Mouse (Mus musculus) testis, postnatal 14 days (tissue): Measurements from ENCODE around the gene Zfp92.
"Not testable (repeated sequence)": the region's sequence is repeated elsewhere in the genome, so short reads cannot be mapped to it uniquely, and the experiment has no call there.

Experiments used
- DNase-seq: peaks from one replicate; pipeline ENCODE4 v3.0.0; 2021; ENCODE audit warnings: low spot score

Zfp92 gene

DNA sequence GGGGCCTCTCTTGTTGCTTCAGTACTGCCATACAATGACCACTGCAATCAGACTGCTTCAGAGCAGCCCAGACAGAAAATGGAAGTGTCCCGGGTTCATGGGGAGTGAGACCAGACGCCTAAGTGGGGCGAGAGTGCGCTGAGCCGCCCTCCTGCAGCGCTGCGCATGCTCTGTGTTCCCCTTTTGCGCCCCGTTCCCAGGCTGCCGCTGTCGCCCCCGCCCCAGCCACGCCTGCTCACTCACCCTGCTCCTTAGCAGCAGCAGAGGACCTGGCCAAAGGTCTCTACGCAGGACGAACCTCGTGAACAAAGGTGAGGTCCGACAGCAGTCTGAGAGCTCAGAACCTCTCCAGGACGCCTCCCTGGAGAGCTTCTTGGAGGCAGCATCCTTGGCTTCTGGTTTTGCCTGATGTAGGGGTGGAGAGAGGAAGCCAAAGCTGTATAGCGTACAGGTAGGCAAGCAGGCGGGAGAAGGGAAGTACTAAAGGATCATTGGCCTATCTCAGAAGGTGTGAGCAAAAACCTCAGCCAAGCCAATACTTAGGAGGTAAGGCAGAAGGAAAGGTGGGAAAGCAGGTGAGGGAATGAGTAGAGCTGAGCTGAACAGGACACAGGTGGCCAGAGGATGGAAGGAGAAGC is at the start of gene Zfp92:
TSS of gene Zfp92 (plus strand) at position 217 of the 638 bp plus-strand sequence.
- DNase-seq, result no peak

DNA sequence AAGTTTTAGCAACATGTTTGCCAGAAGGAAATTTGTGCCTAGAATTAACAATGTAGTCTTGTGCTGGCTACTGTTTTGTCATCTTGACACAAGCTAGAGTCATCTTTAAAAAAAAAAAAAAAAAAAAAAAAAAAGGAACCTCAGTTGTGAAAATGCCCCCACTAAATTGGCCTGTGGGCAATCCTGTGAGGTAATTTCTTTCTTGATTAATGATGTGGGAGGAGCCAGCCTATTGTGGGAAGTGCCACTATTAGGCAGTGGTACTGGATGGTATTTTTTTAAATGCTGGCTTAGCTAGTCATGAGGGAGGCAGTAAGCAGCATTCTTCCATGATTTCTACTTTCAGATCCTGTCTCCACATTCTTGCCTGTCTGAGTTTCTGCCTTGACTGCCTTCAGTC is 47.6 kb upstream of the Zfp92 start:
- DNase-seq, result no peak

DNA sequence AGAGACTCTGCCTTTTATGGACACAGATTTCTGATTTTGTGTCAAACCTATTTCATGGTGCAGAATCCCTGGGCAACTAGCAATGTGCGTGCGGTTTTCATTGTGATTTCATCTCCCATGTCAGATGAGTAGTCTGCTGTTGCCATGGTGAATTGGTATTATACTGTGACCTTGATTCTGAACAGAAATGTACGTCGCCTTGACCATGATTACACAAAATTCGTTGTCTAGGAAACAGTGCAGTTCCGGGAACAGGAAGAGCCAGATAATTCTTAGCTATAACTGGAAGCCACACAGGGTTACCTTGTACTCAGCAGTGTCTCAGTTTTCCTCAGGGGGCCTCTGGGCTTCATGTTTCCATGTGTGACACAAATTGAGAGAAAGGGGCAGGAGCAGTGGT is 26.5 kb upstream of the Zfp92 start:
- DNase-seq, result no peak

DNA sequence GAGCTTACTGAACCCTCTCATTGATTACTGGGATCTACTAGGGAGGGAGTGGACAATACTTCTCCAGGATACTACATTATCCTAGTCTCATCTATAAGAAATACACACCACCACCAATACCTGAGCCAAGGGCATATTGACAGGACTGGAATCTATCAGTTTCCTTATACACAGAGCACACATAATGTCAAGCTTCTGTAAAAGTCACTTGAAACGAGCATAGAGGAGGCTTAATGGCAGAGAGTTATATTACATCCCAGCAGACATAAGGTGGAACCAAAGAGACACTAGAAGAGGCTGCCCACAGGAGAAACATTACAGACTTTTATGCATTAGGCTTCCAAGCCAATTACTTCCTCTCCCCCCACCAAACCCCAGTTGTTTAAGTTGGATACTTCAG is 26.0 kb upstream of the Zfp92 start:
- DNase-seq, result no peak

DNA sequence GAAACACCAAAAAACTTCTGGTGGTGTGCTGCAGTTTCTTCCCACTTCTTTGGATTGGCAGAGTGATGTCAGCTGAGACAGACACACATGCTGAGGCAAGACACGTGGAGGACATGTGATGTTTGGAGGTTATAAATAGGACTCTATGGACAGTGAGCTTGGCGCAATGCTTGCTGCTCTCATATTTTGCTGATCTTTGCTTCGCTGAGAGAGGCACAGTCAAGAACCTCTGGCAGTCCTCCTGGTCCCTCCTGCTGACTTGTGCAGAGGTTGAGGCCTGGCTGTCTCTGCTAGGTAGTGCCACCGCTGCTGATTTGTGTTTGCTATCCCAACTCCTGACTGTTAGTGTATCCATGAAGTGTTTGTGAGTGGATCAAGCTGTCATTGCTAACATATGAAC is 19.4 kb upstream of the Zfp92 start:
- DNase-seq, result no peak

DNA sequence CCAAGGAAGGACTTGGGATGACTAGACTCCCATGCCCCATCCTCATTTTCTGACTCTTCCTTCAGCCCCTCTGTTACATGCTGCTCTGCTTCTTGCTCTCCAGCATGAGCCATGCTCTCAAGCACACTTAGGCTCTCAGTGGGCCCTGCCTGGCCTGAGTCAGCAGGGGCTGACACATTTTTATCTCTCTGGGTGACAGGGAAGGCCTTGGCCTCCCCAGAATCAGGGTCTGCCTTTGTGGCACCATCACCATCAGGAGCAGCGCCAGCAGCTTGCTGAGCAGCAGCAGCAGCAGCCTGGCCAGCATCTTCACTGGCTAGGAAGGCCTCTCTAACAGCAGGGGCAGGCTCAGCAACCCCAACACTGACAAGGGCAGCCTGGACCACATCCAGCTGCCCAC is 14.4 kb upstream of the Zfp92 start:
- DNase-seq, result no peak

DNA sequence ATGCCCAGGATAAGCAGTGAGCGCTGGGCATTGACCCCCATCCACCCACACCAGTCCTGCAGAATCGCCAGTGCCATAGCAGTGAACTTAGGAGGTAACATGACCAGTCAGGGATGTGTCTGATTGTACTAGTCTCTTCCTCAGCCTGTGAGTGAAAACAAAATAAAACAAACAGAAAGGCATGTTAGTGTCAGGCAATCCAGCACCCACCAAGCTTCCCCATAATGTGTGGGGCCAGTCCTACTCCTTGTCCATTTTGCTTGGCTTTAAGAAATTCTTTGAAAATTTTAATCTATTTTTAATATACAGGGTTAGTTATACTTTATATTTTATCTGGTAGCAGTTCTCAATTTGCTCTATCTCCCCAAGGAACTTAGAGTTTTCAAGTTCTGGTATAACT is 12.3 kb upstream of the Zfp92 start, which contains the start of gene Gm18336:
TSS of gene Gm18336 (minus strand) at position 101 of the 400 bp plus-strand sequence.
- DNase-seq, result not testable (repeated sequence)

DNA sequence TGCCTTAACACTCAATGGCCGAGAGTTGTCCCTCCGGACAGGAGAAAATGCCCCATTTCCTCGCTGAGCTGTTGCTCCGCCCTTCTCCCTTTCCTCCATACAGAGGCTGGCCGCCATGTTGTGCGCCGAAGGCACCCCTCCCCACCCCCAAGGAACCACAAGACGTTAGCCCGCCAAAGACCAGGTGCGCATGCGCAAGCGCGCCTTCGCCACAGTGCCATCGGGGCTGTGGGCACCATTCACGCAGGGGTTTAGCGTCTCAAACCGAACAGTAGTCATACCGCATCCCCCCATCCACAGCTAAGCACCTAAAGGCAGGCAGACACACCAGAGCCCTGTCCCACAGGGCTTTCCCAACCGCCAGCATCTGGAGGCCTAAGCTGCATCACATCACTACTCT is 9.9 kb upstream of the Zfp92 start:
- peak; percentile 81 for DNase-seq

DNA sequence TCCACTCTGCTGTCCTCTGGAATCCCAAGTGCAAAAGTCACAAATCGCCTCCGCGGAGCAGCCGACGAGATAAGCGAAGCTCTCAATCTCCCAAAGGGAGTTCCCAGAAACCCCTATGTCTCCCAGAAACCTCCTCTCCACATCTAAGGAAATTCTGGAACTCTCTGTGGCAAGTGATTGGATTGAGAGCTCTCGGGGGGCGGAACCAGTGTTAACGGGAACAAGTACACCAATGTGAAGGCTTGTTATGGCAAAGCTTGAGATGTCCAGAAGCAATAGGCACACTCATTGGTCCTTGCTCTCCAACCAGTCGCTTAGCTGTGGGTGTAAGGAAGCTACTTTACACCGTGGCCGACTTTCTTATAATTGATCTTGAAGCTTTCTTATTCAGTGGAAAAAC is 9.3 kb upstream of the Zfp92 start:
- DNase-seq, result peak; percentile 72

DNA sequence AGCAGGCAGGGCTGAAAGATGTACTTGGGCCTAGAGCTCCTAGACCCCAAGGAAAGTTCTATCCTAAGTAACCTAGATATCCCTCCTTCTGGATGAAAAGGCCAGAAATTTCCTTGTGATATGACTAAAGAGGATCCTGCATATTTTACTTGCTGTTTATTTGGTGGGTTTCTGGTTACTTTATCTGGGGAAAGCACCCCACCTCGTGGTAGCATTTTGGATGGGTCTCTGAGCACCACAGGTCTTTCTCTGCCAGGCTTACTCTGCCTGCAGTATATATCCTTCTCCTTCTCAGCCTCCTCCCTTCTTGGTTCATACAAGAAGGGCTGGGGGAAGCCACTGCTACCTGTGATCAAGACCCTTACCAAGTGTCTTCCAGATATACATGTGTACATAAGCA is 1.9 kb downstream of the Zfp92 start:
- no peak for DNase-seq

DNA sequence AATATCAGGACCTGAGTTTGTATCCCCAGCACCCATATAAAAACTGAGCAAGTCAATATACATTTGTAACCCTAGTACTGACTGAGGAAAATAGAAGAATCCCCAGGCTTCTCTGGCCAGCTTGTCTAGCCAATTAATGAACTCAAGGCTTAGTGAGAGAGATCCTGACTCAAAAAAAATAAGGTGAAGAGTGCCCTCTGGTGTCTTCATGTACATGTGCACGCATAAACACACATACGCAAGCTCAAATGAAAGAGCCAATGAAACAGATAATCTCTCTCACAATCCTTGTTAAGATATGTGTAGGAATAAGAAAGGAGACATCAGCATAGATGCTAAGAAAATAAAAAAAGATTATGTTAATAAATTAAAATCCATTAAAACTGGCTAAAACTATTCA is 19.1 kb downstream of the Zfp92 start:
- no peak for DNase-seq

DNA sequence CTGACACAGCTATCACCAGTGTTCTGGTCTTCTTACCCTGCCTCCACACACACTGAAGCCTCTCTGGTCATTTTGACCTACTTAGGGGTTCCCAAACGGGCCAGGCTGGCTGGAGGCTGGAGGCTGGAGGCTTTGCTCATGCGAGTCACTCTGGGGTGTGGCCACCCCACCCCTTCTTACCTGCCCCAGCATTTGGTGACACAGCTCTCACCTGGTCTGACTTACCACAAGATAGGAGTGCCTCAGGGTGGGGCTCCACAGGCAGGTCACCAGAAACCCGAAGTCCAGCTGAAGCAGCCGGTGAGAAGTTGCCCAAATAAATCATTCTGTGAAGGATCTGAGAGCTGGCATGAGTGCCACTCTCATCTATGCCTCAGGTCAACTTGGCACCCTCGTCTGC is 22.0 kb downstream of the Zfp92 start:
- DNase-seq, result no peak

DNA sequence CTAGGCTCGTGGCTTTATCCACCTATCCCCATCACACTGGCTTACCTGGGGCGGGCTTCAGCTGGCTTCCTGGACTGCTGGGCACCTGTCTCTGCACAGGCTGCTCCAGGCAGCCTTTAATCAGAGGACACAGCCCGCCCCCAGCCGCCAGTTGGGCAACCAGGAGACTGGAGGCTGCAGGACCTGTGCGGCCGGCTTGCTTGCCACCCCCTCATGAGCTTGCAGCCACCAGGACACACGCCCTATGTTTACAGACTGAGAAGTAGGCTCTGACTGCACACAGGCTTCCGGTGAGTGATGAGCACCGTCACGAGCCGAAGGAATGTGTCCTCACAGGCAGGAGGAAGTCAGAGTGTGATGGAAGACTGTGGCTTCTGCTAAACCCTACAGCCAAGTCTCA is 24.4 kb downstream of the Zfp92 start, which contains the start of gene Trex2:
TSS of gene Trex2 (minus strand) at position 93 of the 400 bp plus-strand sequence.
- no peak for DNase-seq

DNA sequence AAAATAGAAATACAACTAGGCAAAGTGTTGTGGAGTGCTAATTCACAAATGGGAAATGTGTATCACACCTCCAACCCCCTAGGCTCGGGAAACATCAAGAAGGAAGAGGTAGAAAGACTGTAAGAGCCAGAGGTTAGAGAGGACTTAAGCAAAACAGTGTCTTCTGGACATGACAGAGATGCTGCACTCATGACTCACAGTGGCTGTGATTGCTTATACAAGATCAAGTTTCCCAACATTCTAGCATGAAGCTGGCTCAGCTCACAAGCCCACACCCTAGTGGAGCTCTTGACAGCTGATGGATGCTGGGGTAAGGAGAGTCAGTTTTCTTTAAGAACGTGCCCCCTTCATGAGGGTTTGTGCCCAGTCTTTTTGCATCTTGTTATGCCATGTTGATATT is 30.5 kb downstream of the Zfp92 start:
- no peak for DNase-seq

DNA sequence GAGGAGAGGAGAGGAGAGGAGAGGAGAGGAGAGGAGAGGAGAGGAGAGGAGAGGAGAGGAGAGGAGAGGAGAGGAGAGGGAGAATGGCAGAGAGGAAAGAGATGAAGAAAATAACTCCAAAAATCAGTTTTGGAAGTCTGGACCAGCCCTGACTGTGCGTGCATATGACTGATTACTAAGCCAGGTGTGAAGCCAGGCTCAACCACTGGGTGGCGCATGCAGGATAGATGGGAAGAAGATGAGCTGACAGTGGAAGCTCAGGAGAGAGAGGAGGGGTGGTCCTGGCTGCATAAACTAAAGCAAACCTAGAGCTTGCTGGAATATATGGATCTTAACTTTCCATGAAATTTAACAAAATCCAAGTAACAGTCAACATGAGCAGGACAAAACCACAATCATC is 41.1 kb downstream of the Zfp92 start:
- DNase-seq, result no peak

DNA sequence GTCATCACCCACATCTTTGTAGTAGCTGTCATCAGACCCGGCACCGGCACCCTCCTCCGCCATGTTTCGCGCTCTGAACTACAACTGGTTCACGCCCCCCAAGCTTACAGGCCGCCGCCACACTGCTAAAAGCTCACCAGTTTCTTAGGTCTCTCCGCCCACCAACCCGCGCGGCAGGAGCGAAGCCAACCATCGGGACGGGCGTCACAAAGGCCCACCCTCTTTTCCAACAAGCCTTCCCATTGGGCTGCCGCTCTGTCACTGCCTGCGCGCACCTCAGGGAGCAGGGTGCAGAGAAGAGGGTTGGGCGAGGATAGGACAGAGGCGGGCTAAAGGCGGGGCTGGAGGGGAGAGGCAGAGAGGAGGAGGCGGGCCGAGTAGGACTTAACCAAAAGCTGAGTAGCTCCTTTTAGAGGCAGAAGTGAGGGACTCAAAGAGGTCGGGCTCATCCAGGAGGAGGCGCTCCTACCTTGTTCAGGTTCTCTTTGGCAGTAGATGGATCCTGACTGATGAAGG is 48.0 kb downstream of the Zfp92 start, which contains the start of gene Haus7:
TSS of gene Haus7 (minus strand) at position 168 of the 516 bp plus-strand sequence.
- peak; percentile 94 for DNase-seq

DNA sequence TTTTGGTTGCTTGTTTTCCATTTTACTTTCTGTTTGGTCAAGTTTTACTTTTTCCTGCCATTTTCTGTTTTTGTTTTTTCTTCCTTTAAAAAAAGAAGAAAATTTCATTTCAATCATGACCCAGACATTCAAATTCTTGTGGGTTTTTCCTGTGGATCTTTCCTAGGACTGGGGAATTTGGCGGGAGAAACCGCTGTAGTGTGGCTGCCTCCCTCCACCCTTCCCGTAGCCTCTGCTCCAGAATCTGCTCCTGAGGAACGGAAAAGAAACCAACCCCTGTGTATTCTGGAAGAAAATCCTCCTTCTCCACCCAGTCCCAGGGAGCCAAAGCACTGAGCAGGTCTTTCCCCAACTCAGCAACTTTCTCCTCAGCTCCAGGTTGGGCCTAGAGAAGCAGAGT is 49.9 kb downstream of the Zfp92 start:
- no peak for DNase-seq

DNA sequence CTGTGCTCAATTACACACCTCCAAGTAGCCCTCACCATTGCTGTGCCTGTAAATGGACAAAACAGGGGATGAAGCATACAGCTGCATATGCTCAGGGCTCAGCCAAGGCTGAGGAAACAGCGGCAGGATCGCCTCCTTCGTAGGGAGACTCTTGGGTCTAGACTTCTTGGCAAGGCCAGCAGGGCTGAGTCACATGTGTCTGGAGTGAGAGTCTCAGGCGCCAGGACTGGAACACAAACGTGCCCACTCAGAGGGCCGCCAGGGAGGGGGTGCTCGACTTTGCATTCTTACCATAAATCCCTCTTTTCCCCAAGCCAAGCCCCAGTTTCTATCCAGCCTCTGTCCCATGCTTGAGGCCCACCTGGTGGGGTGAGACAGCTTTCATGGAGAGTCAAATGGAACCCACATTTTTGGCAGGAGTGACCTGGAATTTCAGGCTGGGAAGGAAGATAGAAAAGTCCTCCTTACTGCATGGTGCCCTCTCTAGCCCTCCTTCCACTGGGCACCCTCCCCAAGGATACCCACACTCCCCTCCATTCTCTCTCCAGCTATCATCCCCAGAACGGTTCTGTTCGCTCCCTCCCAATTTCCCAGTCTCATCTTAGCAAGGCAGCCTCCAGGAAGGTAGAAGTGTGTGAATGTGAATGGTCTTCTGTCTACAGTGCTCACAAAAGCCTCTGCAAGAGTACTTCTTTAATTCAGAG is 54.7 kb downstream of the Zfp92 start:
- DNase-seq, result peak; percentile 23

DNA sequence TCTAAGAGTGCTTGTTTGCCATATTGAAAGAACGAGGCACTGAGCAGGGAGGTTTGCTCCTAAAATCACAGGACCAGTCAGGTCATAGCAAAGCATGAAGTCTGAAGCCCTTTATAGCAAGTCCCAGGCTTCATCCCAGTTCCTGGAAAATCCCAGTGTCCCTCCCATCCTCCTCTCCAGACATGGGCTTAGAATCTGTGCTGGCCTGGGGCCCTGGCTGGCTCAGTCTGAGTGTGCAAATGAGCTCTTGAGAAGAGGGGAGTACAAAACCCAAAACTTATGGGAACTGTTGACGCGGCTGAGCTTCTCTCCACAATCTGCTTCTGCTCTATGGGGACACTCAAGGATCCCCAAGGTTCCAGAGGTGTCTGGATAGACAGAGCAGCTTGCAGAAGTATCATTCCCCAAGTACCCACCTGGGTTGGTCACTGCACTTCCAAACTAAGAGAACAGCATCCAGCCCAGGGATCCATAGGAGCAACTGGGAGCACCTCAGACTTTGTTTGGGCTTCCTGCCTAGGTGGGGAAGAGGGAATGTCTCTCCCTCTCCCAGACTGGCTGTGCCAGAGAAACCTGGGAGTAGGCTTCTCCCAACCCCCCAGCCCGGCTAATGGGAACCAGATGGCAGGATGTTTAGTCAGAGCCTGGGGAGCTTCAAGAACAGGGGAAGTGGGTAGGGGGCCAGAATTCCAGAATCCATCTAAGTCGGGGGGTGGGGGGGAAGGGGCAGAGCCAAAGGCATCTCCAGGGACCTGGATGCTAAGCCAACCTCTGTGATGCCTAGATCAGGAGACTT is 56.7 kb downstream of the Zfp92 start:
- no peak for DNase-seq

DNA sequence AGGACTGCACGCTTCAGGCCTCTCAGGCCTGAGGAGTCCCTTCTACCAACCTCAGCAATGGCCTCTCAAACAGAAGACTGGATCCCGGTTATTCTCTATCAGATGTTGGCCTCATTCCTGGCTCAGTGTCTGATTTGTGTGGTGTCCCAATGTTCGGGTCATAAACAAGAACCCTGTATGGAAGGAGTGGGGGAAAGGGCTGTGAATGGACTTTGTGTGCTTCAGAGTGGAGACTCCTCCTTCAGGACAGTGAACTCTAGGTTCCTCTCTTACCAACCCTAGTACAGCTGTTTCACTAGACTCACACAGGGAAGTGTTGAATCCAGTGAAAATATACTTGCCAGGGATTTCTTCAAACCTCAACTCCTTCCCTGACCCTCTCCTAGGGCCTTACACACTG is 57.4 kb downstream of the Zfp92 start:
- DNase-seq, result no peak

DNA sequence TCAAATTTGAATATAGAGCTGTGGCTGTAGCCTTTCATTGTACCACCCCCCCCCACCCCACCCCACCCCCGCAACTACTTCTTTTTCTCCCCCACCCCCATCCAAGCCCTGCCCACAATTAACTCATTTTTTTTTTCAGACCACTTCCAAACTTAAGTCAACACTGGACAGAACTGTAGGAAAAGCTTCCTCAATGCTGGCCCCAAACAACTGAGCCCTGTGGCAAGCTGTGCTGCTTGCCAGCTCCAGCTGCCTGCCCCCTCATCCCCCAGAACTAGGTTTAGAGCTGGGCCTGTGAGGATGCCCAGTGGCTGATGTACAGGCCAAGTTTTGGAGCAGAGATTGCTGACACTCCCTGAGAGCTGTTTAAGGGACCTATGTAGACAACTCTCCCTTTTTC is 57.9 kb downstream of the Zfp92 start:
- no peak for DNase-seq

DNA sequence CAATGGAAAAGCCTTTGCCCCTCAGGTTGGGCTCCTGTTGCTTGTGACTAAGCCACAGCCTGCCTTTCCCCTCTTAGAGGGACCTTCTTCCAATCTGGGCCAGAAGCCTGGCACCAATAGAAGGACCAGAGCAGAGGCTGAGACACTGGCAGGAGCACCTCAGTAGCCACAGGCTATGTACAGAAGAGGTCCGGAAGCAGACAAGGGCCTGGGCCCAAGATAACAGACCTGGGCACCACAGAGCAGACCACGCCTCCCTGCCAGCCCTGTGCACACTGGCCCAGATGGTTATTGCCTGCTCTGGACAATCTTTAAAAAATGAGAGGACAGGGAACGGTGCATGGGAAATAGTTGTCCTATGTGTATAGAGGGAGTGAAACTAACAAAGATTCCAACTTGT is 60.9 kb downstream of the Zfp92 start:
- no peak for DNase-seq
